Mouse (Mus musculus) erythroblast, embryonic 14.5 days (primary cell): ENCODE results near the gene Bmp8b.
"Not testable (repeated sequence)": the region's sequence is repeated elsewhere in the genome, so short reads cannot be mapped to it uniquely, and the experiment has no call there.

Experiments
- GATA1 ChIP-seq: IDR thresholded peaks from 2 replicates; pipeline ENCODE4 v1.6.1; 2012; ENCODE audit warnings: low read length, inconsistent platforms, mixed read lengths
- TAL1 ChIP-seq: IDR thresholded peaks from 3 replicates; pipeline ENCODE4 v1.6.1; 2012; ENCODE audit warnings: low read length, inconsistent platforms, mixed read lengths

GRCm38 (mm10) chr4:123116640-123117039 is 11.7 kb downstream of the Bmp8b start:
- TF ChIP-seq GATA1, TAL1: not testable (repeated sequence)
